Mouse (Mus musculus) thymus, postnatal 36 days (tissue): Measurements from ENCODE around the gene Sema4g.
"Not testable (repeated sequence)": the region's sequence is repeated elsewhere in the genome, so short reads cannot be mapped to it uniquely, and the experiment has no call there.

Experiments used
- DNase-seq, 2 experiments: peaks; one replicate each; pipeline ENCODE4 v3.0.0; 2022; ENCODE audit warnings: mixed read lengths in 2 of 2

The Sema4g gene

GRCm38 (mm10) chr19:45024775-45025174 lies 35.9 kb downstream of the Sema4g start:
- DNase-seq = no peak

GRCm38 (mm10) chr19:45025937-45026568 lies 37.2 kb downstream of the Sema4g start:
- DNase-seq = no peak

GRCm38 (mm10) chr19:45026958-45027670 lies 38.2 kb downstream of the Sema4g start:
- DNase-seq = no peak

- no peak for DNase-seq
These were observed 38.9 kb downstream of the Sema4g start for GRCm38 (mm10) chr19:45027848-45028247.

- no peak for DNase-seq
These were observed 39.8 kb downstream of the Sema4g start for GRCm38 (mm10) chr19:45028746-45029145.

- no peak for DNase-seq
These were observed 40.7 kb downstream of the Sema4g start for GRCm38 (mm10) chr19:45029571-45029970.

- peak; percentile 59 to 65 for DNase-seq
These were observed 41.2 kb downstream of the Sema4g start for GRCm38 (mm10) chr19:45030111-45030510.

- DNase-seq = peak; percentile 47 to 49
These were observed 42.1 kb downstream of the Sema4g start for GRCm38 (mm10) chr19:45030746-45031693.

GRCm38 (mm10) chr19:45031780-45032179 lies 42.9 kb downstream of the Sema4g start:
- DNase-seq = peak; percentile 57 to 64

GRCm38 (mm10) chr19:45032570-45033332 lies 43.9 kb downstream of the Sema4g start:
- no peak for DNase-seq

- DNase-seq = peak in 1 of 2 experiments; percentile 52
These were observed 48.0 kb downstream of the Sema4g start for GRCm38 (mm10) chr19:45036867-45037266.

- DNase-seq = not testable (repeated sequence)
These were observed 49.3 kb downstream of the Sema4g start for GRCm38 (mm10) chr19:45038198-45038597.

- DNase-seq = no peak
These were observed 51.3 kb downstream of the Sema4g start for GRCm38 (mm10) chr19:45040214-45040613.

- DNase-seq = no peak
These were observed 55.6 kb downstream of the Sema4g start for GRCm38 (mm10) chr19:45044389-45044927.

- no peak for DNase-seq
These were observed 56.3 kb downstream of the Sema4g start for GRCm38 (mm10) chr19:45045236-45045635.

GRCm38 (mm10) chr19:45045651-45046050 lies 56.8 kb downstream of the Sema4g start, which contains the start of gene Pdzd7:
TSS of gene Pdzd7 (minus strand) at chr19:45045717.
- DNase-seq = no peak

GRCm38 (mm10) chr19:45046523-45047321 lies 57.8 kb downstream of the Sema4g start:
- peak; percentile 75 to 86 for DNase-seq

- DNase-seq = peak; percentile 87
These were observed 58.6 kb downstream of the Sema4g start, which contains the start of gene Sfxn3 for GRCm38 (mm10) chr19:45047417-45047934. TSS of gene Sfxn3 (plus strand) at chr19:45047503.

GRCm38 (mm10) chr19:45047935-45048643 lies 59.2 kb downstream of the Sema4g start:
- DNase-seq = peak in 1 of 2 experiments; percentile 58
